Mouse (Mus musculus): ENCODE measurements around the gene Hmcn2. TPM values are rescaled to one million over a fixed set of nuclear protein-coding genes. Genes with fewer than 3 reads are reported as not detected.

Hmcn2 gene
- total and polyA plus RNA-seq, 3 experiments, result 1.0 to 5.7 (median 2.1) TPM

DNA sequence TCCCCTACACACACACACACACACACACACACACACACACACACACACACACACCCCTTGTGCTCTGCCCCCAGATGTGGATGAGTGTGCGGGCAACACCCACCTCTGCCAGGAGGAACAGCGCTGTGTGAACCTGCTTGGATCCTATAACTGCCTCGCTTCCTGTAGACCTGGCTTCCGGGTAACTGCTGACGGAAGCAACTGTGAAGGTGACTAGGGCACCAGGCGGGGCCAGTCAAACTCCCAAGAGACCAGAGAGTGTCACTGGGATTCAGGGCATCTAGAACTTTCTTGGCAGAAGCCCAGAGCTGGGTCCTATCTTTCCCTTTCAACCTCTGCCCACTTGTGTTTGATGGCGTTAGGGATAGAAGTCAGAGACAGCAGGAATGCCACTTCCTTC, 141.2 kb downstream of the Hmcn2 start:
- Histone ChIP-seq H3K36me3 (replicated peaks in 1 of 2; ENCODE audit: control insufficient read depth in 1 of 2, insufficient read depth in 1 of 2, low read length in 1 of 2) (peaks cover 10 to 63% of the 10 kb centered on the region in 2 experiments), H3K27ac (ENCODE audit: insufficient read depth, low read depth) (peak overlapping the region; percentile 54; the same call in 1 of the 2 replicates), H3K9ac (ENCODE audit: insufficient read depth, low read depth) (peak overlapping the region; percentile 59), H3K9me3 (replicated peaks; ENCODE audit: low read length) (no peaks in the 10 kb centered on the region), H3K27me3 (replicated peaks) (no peaks in the 10 kb centered on the region), H3K4me2 (ENCODE audit: insufficient read depth, low read depth, poor library complexity, severe bottlenecking) (peak overlapping the region; percentile 65), H3K4me3 (replicated peaks in 1 of 3; ENCODE audit: low read depth in 2 of 3, low read length in 2 of 3, poor library complexity in 1 of 3) (peak overlapping the region; percentile 64 to 79 (median 76)), H3K79me2 (replicated peaks; ENCODE audit: control insufficient read depth, extremely low read depth, insufficient read depth, poor library complexity, severe bottlenecking) (peaks cover 5% of the 10 kb centered on the region), H3K4me1 (ENCODE audit: control insufficient read depth in 1 of 2, insufficient read depth in 2 of 2) (peaks cover 22 to 67% of the 10 kb centered on the region in 2 experiments)
- TF ChIP-seq MYC (IDR thresholded peaks at IDR 0.05; ENCODE audit: low read depth, low read length) (peak; percentile 40; the same call in 1 of the 2 replicates), BHLHE40 (IDR thresholded peaks at IDR 0.05; ENCODE audit: low read depth, low read length) (peak; percentile 38), MAFK (IDR thresholded peaks at IDR 0.05; ENCODE audit: insufficient replicate concordance, low read length) (0 out of 2 replicates have a peak, but pooled peaks have one; percentile 50), POLR2A (IDR thresholded peaks at IDR 0.05; ENCODE audit: low read depth, low read length) (peak; percentile 78), USF1 (IDR thresholded peaks at IDR 0.05; ENCODE audit: low read depth, low read length) (no peak), ZKSCAN1 (IDR thresholded peaks at IDR 0.05; ENCODE audit: borderline replicate concordance, low read depth, low read length) (no peak), NRF1 (IDR thresholded peaks at IDR 0.05; ENCODE audit: low read depth, low read length) (no peak), HCFC1 (IDR thresholded peaks at IDR 0.05; ENCODE audit: low read depth, low read length) (peak; percentile 64), ZC3H11A (IDR thresholded peaks at IDR 0.05; ENCODE audit: low read depth, low read length) (no peak), MAZ (IDR thresholded peaks at IDR 0.05; ENCODE audit: low read depth, low read length) (peak; percentile 66; the same call in 1 of the 2 replicates), MAX (IDR thresholded peaks at IDR 0.05; ENCODE audit: low read length) (peak; percentile 53), GABPA (IDR thresholded peaks at IDR 0.05; ENCODE audit: insufficient replicate concordance, low read depth, low read length) (no peak), USF2 (conservative IDR thresholded peaks at IDR 0.05; ENCODE audit: low read depth, low read length) (no peak), ZMIZ1 (IDR thresholded peaks at IDR 0.05; ENCODE audit: low read depth, low read length) (peak; percentile 75; the same call in 1 of the 2 replicates), POLR2AphosphoS2 (IDR thresholded peaks at IDR 0.05; ENCODE audit: low read depth, low read length) (peak; percentile 76; the same call in 1 of the 2 replicates), E2F4 (IDR thresholded peaks at IDR 0.05; ENCODE audit: insufficient replicate concordance, low read depth, low read length) (no peak), ETS1 (conservative IDR thresholded peaks at IDR 0.05; ENCODE audit: low read depth, low read length) (peak; percentile 59), NELFE (IDR thresholded peaks at IDR 0.05; ENCODE audit: low read depth, low read length) (peak; percentile 80), JUN (IDR thresholded peaks at IDR 0.05; ENCODE audit: insufficient read depth, low read depth, low read length) (no peak), SIN3A (IDR thresholded peaks at IDR 0.05; ENCODE audit: low read length) (peak; percentile 92), RAD21 (IDR thresholded peaks at IDR 0.05; ENCODE audit: low read depth, low read length) (no peak), MEF2A (IDR thresholded peaks at IDR 0.05; ENCODE audit: borderline replicate concordance, low read depth, low read length) (peak; percentile 33; the same call in 1 of the 2 replicates), ZNF384 (IDR thresholded peaks at IDR 0.05; ENCODE audit: low read depth, low read length) (no peak), ELF1 (IDR thresholded peaks at IDR 0.05; ENCODE audit: low read depth, low read length) (peak; percentile 94), KAT2A (IDR thresholded peaks at IDR 0.05; ENCODE audit: insufficient replicate concordance, low read length) (0 out of 2 replicates have a peak, but pooled peaks have one; percentile 45), UBTF (IDR thresholded peaks at IDR 0.05; ENCODE audit: low read depth, low read length) (no peak), SMC3 (IDR thresholded peaks at IDR 0.05; ENCODE audit: low read depth, low read length) (no peak), CHD1 (IDR thresholded peaks at IDR 0.05; ENCODE audit: low read depth, low read length) (peak; percentile 67; the same call in 1 of the 2 replicates), TCF12 (IDR thresholded peaks at IDR 0.05; ENCODE audit: low read depth, low read length) (peak; percentile 77), EP300 (IDR thresholded peaks at IDR 0.05; ENCODE audit: low read length) (no peak; the same call in 1 of the 2 replicates), MXI1 (IDR thresholded peaks at IDR 0.05; ENCODE audit: low read depth, low read length) (peak; percentile 78), TBP (conservative IDR thresholded peaks at IDR 0.05; ENCODE audit: low read depth, low read length) (0 out of 2 replicates have a peak, but pooled peaks have one; percentile 47), JUND (conservative IDR thresholded peaks at IDR 0.05; ENCODE audit: low read depth, low read length) (no peak), CHD2 (IDR thresholded peaks at IDR 0.05; ENCODE audit: low read length) (0 out of 2 replicates have a peak, but pooled peaks have one; percentile 38), PAX5 (IDR thresholded peaks at IDR 0.05; ENCODE audit: low read length) (no peak), CTCF (conservative IDR thresholded peaks at IDR 0.05 in 1 of 2, IDR thresholded peaks at IDR 0.05 in 1 of 2; ENCODE audit: low read depth in 2 of 2, low read length in 2 of 2) (no peak), RCOR1 (conservative IDR thresholded peaks at IDR 0.05; ENCODE audit: low read depth, low read length) (peak; percentile 34; the same call in 1 of the 2 replicates), IRF4 (IDR thresholded peaks at IDR 0.05; ENCODE audit: low read depth, low read length) (peak; percentile 67; the same call in 1 of the 2 replicates)
- in situ Hi-C loops (cut with MboI; ENCODE audit: low pct_ligation_motif_present, low pct_unique_long_range_greater_than_20kb, low sequenced_read_pairs), result loop anchor here (25.0 kb wide), 1 partner anchor 393 kb away; no protein-coding TSS in a partner anchor
- dilution Hi-C loops (cut with MboI; ENCODE audit: extremely low pct_ligation_motif_present, extremely low pct_unique_long_range_greater_than_20kb, low sequenced_read_pairs), result no loop called here
- DNase-seq (ENCODE audit: extremely low read depth), result peak; percentile 90
